Mouse (Mus musculus) intestine, embryonic 16.5 days (tissue): ENCODE results near the gene Dnajc8. TPM values are rescaled to one million over a fixed set of nuclear protein-coding genes. Genes with fewer than 3 reads are reported as not detected.
"Not testable (repeated sequence)": the region's sequence is repeated elsewhere in the genome, so short reads cannot be mapped to it uniquely, and the experiment has no call there.

ENCODE experiments used
- ATAC-seq: fragments of 200-750 bp; cut with Nextera tagmentation; 2 replicates; pipeline ENCODE4 v1.8.0; 2017; ENCODE audit warnings: moderate TSS enrichment, moderate library complexity
- H3K27ac ChIP-seq: fragments of 300-500 bp; sonication (generic); 2 replicates; pipeline ENCODE4 v1.5.1; 2014; ENCODE audit warnings: mild to moderate bottlenecking, low read length
- H3K27me3 ChIP-seq: fragments of 300-500 bp; sonication (generic); replicated peaks from 2 replicates; pipeline ENCODE4 v1.6.1; 2014; ENCODE audit warnings: low read length, control low read depth, mixed read lengths; ENCODE audit not compliant: control insufficient read depth, insufficient read depth
- H3K36me3 ChIP-seq: fragments of 300-500 bp; sonication (generic); 2 replicates; pipeline ENCODE4 v1.6.1; 2014; ENCODE audit warnings: low read length, control low read depth; ENCODE audit not compliant: control insufficient read depth, insufficient read depth
- H3K4me1 ChIP-seq: fragments of 300-500 bp; sonication (generic); 2 replicates; pipeline ENCODE4 v1.6.1; 2014; ENCODE audit warnings: low read length, control low read depth, mixed read lengths; ENCODE audit not compliant: control insufficient read depth, insufficient read depth
- H3K4me2 ChIP-seq: fragments of 300-500 bp; sonication (generic); 2 replicates; pipeline ENCODE4 v1.6.1; 2014; ENCODE audit warnings: low read depth, low read length, control low read depth
- H3K4me3 ChIP-seq: fragments of 300-500 bp; sonication (generic); 2 replicates; pipeline ENCODE4 v1.5.1; 2014; ENCODE audit warnings: mild to moderate bottlenecking, low read length
- H3K9ac ChIP-seq: fragments of 300-500 bp; sonication (generic); 2 replicates; pipeline ENCODE4 v1.6.1; 2014; ENCODE audit warnings: low read depth, low read length
- H3K9me3 ChIP-seq: fragments of 300-500 bp; sonication (generic); 2 replicates; pipeline ENCODE4 v1.6.1; 2016; ENCODE audit warnings: low read length, control low read depth; ENCODE audit not compliant: control insufficient read depth
- WGBS: fragments of 180-500 bp; shearing (Covaris S2); extraction: QIAGEN DNeasy Blood & Tissue Kit; methylation state at CpG from one replicate; pipeline ENCODE4 v1.1.7; 2014; 5-methylcytosine and 5-hydroxymethylcytosine counted together
- polyA plus RNA-seq: library from polyadenylated mRNA; unstranded; fragments of >200 nt; fragmentation: Nextera tagmentation; extraction: Ambion mirVana; gene quantifications from 2 replicates; pipeline ENCODE4 v1.2.1, GENCODE M21; 2015

Gene Dnajc8
- polyA plus RNA-seq, 1 experiment from 2014 or later = 150 TPM

- H3K9me3 ChIP-seq = no peaks in the 10 kb centered on the region
- 65% methylated on average over 5 of the region's 5 CpGs for WGBS
- H3K4me3 ChIP-seq = no peak overlapping the region
- H3K36me3 ChIP-seq = peaks cover 15% of the 10 kb centered on the region
- 0 out of 2 replicates have a peak, but pooled peaks have one; percentile 13 for ATAC-seq
- no peak overlapping the region for H3K9ac ChIP-seq
- H3K4me2 ChIP-seq = no peak overlapping the region
- peaks cover 9% of the 10 kb centered on the region; the same call in 1 of the 2 replicates for H3K4me1 ChIP-seq
- peak overlapping the region; percentile 51 for H3K27ac ChIP-seq
- no peaks in the 10 kb centered on the region for H3K27me3 ChIP-seq
Measured at GRCm38 (mm10) chr4:132554221-132554620, 18.9 kb downstream of the Dnajc8 start.

GRCm38 (mm10) chr4:132554653-132555052, 19.3 kb downstream of the Dnajc8 start:
- WGBS = 69% methylated on average over 8 of the region's 8 CpGs
- ATAC-seq = 0 out of 2 replicates have a peak, but pooled peaks have one; percentile 16
- Histone ChIP-seq H3K9me3 (no peaks in the 10 kb centered on the region), H3K27me3 (no peaks in the 10 kb centered on the region), H3K9ac (no peak overlapping the region), H3K4me3 (no peak overlapping the region), H3K27ac (peak overlapping the region; percentile 51), H3K36me3 (peaks cover 15% of the 10 kb centered on the region), H3K4me2 (no peak overlapping the region), H3K4me1 (peaks cover 9% of the 10 kb centered on the region; the same call in 1 of the 2 replicates)

- H3K9ac ChIP-seq, ATAC-seq, H3K4me1 ChIP-seq, H3K27me3 ChIP-seq, H3K9me3 ChIP-seq, H3K4me2 ChIP-seq, H3K27ac ChIP-seq, H3K4me3 ChIP-seq: not testable (repeated sequence)
- WGBS = 91% methylated on average over 7 of the region's 7 CpGs
- peaks cover 13% of the 10 kb centered on the region for H3K36me3 ChIP-seq
Measured at GRCm38 (mm10) chr4:132555550-132555949, 20.2 kb downstream of the Dnajc8 start.

- Histone ChIP-seq H3K4me3 (no peak overlapping the region), H3K4me1 (peaks cover 18% of the 10 kb centered on the region; the same call in 1 of the 2 replicates), H3K27ac (no peak overlapping the region), H3K27me3 (no peaks in the 10 kb centered on the region), H3K4me2 (no peak overlapping the region), H3K9me3 (no peaks in the 10 kb centered on the region), H3K9ac (0 out of 2 replicates have a peak overlapping the region, but pooled peaks have one; percentile 35), H3K36me3 (no peaks in the 10 kb centered on the region)
- no peak for ATAC-seq
- WGBS = 76% methylated on average over 3 of the region's 3 CpGs
Measured at GRCm38 (mm10) chr4:132563261-132563660, 27.9 kb downstream of the Dnajc8 start.

- 33% methylated on average over 4 of the region's 4 CpGs for WGBS
- Histone ChIP-seq H3K36me3 (no peaks in the 10 kb centered on the region), H3K27ac (0 out of 2 replicates have a peak within 1 kb of the TSS, but pooled peaks have one; percentile 16), H3K4me3 (no peak within 1 kb of the TSS), H3K27me3 (no peaks in the 10 kb centered on the region), H3K4me1 (peaks cover 18% of the 10 kb centered on the region; the same call in 1 of the 2 replicates), H3K4me2 (no peak within 1 kb of the TSS), H3K9ac (peak within 1 kb of the TSS; percentile 35), H3K9me3 (no peaks in the 10 kb centered on the region)
- ATAC-seq = no peak
Measured at GRCm38 (mm10) chr4:132563965-132564364, 28.6 kb downstream of the Dnajc8 start, which contains the start of gene Ptafr. Gene Ptafr, plus strand, starts transcription at chr4:132564067.

GRCm38 (mm10) chr4:132565089-132565747, 29.9 kb downstream of the Dnajc8 start:
- Histone ChIP-seq H3K27ac (no peak overlapping the region), H3K4me3 (peak overlapping the region; percentile 2; the same call in 1 of the 2 replicates), H3K9ac (no peak overlapping the region), H3K4me1 (peaks cover 18% of the 10 kb centered on the region; the same call in 1 of the 2 replicates), H3K4me2 (no peak overlapping the region), H3K36me3 (no peaks in the 10 kb centered on the region), H3K9me3 (no peaks in the 10 kb centered on the region), H3K27me3 (no peaks in the 10 kb centered on the region)
- peak; percentile 81 for ATAC-seq
- WGBS = 73% methylated on average over 12 of the region's 12 CpGs

- ATAC-seq = no peak
- H3K36me3 ChIP-seq = no peaks in the 10 kb centered on the region
- no peak overlapping the region for H3K9ac ChIP-seq
- H3K4me2 ChIP-seq = no peak overlapping the region
- no peak overlapping the region for H3K4me3 ChIP-seq
- H3K4me1 ChIP-seq = peaks cover 21% of the 10 kb centered on the region; the same call in 1 of the 2 replicates
- H3K9me3 ChIP-seq = no peaks in the 10 kb centered on the region
- H3K27ac ChIP-seq = no peak overlapping the region
- no peaks in the 10 kb centered on the region for H3K27me3 ChIP-seq
- WGBS = 63% methylated on average over 9 of the region's 9 CpGs
Measured at GRCm38 (mm10) chr4:132567361-132567779, 32.0 kb downstream of the Dnajc8 start.

- H3K27ac ChIP-seq = no peak overlapping the region
- no peak overlapping the region for H3K9ac ChIP-seq
- H3K9me3 ChIP-seq = no peaks in the 10 kb centered on the region
- peaks cover 14% of the 10 kb centered on the region; the same call in 1 of the 2 replicates for H3K4me1 ChIP-seq
- no peak overlapping the region for H3K4me3 ChIP-seq
- no peak for ATAC-seq
- no peak overlapping the region for H3K4me2 ChIP-seq
- H3K36me3 ChIP-seq = no peaks in the 10 kb centered on the region
- 89% methylated on average over 5 of the region's 5 CpGs for WGBS
- H3K27me3 ChIP-seq = no peaks in the 10 kb centered on the region
Measured at GRCm38 (mm10) chr4:132569115-132569514, 33.8 kb downstream of the Dnajc8 start.

GRCm38 (mm10) chr4:132571190-132571589, 35.8 kb downstream of the Dnajc8 start:
- WGBS = 46% methylated on average over 9 of the region's 9 CpGs
- Histone ChIP-seq H3K4me3 (no peak overlapping the region), H3K4me1 (peaks cover 3% of the 10 kb centered on the region; the same call in 1 of the 2 replicates), H3K27me3 (no peaks in the 10 kb centered on the region), H3K9me3 (no peaks in the 10 kb centered on the region), H3K36me3 (no peaks in the 10 kb centered on the region), H3K4me2 (no peak overlapping the region), H3K27ac (peak overlapping the region; percentile 74), H3K9ac (no peak overlapping the region)
- ATAC-seq = peak; percentile 46
